Mouse (Mus musculus) ZHBTc4 (cell line): Measurements from ENCODE around the gene Cmc1.

ENCODE experiments used
- DNase-seq: peaks from one replicate; pipeline ENCODE4 v3.0.0-alpha.2; 2011; ENCODE audit warnings: low read depth, low spot score

Gene Cmc1

DNA sequence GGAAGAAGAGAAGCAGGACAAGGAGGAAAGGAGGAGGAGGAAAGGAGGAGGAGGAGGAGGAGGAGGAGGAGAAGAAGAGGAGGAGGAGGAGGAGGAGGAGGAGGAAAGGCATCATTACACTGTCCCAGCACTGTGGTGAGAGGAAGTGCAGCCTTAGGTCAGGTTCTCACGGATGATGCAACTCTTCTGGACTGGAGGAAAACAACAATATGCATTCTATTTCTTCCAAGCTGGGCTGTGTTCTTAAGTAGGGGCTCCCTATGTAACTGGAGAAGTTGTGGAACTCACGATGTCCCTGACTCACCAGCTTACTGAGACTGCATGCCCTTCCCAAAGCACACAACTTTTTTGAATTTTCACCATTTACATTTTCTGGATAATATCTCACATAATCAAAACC lies 118.3 kb downstream of the Cmc1 start:
- DNase-seq = no peak

DNA sequence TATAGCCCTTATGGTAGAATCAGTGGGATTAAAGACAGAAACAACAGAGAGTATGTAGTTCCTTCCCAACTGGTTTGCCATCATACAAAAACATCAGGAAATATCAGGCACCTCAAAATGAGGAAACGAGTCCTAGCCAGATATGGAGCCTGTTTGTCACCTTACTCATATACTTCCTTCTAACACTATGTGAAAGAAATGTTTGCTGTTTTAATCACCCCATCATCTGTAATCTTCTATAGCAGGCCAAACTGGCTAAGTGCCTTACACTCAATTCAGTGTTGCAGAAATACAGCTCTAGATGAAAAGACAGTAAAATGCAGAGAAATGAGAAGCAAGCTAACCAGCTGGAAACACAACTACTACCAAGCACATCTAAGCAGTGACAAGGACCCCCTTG lies 119.7 kb downstream of the Cmc1 start:
- DNase-seq = no peak

DNA sequence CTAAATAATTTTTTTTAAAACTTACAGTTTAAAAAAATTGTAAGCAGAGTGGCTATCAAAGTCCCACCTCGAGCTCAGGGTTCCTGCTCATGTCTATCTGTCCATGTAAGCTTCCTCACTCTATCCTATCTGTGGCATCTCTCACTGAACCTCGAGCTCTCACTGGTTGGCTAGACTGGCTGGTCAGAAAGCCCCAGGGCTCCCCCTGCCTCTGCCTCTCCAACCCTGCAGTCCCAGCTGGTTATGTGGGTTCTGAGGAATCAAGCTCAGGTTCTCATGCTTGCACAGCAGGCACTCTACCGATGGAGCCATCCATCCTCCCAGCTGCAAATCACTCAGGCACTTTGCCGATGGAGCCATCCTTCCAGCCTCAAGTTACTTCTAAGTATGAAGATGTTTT lies 120.5 kb downstream of the Cmc1 start:
- DNase-seq = no peak

DNA sequence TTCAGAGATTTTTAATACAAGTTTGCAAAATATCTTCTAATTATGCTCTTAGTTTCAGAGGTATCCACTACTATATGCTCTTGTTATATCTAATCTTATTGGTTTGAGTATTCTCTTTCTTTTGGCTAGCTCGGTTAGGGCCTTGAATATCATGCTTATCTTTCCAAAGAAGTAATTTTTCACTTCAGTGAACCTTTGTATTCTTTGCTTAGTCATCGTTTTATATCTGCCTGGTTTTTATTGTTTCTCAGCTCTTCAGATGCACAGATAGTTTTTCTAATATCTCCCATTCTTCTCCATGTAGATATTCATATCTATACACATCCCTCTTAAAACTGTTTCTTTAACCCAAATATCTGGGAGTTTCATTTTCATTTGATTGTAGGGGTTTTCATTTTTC lies 125.0 kb downstream of the Cmc1 start:
- no peak for DNase-seq
